Mouse (Mus musculus): ENCODE data around the gene Wnt9b. TPM values are rescaled to one million over a fixed set of nuclear protein-coding genes. Genes with fewer than 3 reads are reported as not detected.

The Wnt9b gene
- polyA plus RNA-seq (2016; fragmentation: Nextera tagmentation; extraction: Ambion mirVana) = 3.5 and 4.3 TPM in 2 replicates

- 0 out of 2 replicates have a peak, but pooled peaks have one; percentile 30 for ATAC-seq (ENCODE audit: insufficient number of reproducible peaks, insufficient read depth, low FRiP score, low TSS enrichment)
- H3K4me1 ChIP-seq = peaks cover 11% of the 10 kb centered on the region
- H3K27me3 ChIP-seq = peaks cover 85% of the 10 kb centered on the region
- no peak within 1 kb of the TSS for H3K27ac ChIP-seq
- peak within 1 kb of the TSS; percentile 87 for H3K4me2 ChIP-seq (replicated peaks)
- H3K36me3 ChIP-seq = no peaks in the 10 kb centered on the region
- no peaks in the 10 kb centered on the region for H3K9me3 ChIP-seq
- WGBS = under 1% methylated on average over 59 of the region's 68 CpGs
- H3K9ac ChIP-seq = peak within 1 kb of the TSS; percentile 38; the same call in 1 of the 2 replicates
- peak within 1 kb of the TSS; percentile 44 for H3K4me3 ChIP-seq
These were observed at the start of gene Wnt9b for GRCm38 (mm10) chr11:103749306-103750089. Wnt9b (minus strand) TSS chr11:103749821.

GRCm38 (mm10) chr11:103789951-103790350, 40.3 kb upstream of the Wnt9b start:
- no peaks in the 10 kb centered on the region for H3K36me3 ChIP-seq
- peaks cover 31% of the 10 kb centered on the region for H3K27me3 ChIP-seq

GRCm38 (mm10) chr11:103780152-103780551, 30.5 kb upstream of the Wnt9b start:
- Histone ChIP-seq H3K36me3 (no peaks in the 10 kb centered on the region), H3K27ac (no peak overlapping the region), H3K9ac (no peak overlapping the region), H3K4me1 (no peaks in the 10 kb centered on the region), H3K4me2 (replicated peaks) (no peak overlapping the region), H3K27me3 (peaks cover 29% of the 10 kb centered on the region), H3K4me3 (no peak overlapping the region), H3K9me3 (no peaks in the 10 kb centered on the region)
- 64% methylated on average over 9 of the region's 9 CpGs for WGBS
- no peak for ATAC-seq (ENCODE audit: insufficient number of reproducible peaks, insufficient read depth, low FRiP score, low TSS enrichment)

More at GRCm38 (mm10) chr11:103789951-103790350, 40.3 kb upstream of the Wnt9b start:
- H3K4me2 ChIP-seq (replicated peaks) = no peak overlapping the region
- no peak overlapping the region for H3K4me3 ChIP-seq
- 71% methylated on average over 5 of the region's 5 CpGs for WGBS
- ATAC-seq (ENCODE audit: insufficient number of reproducible peaks, insufficient read depth, low FRiP score, low TSS enrichment) = no peak
- no peaks in the 10 kb centered on the region for H3K9me3 ChIP-seq
- H3K9ac ChIP-seq = no peak overlapping the region
- H3K27ac ChIP-seq = no peak overlapping the region
- H3K4me1 ChIP-seq = no peaks in the 10 kb centered on the region

- no peak overlapping the region for H3K27ac ChIP-seq
- peaks cover 15% of the 10 kb centered on the region for H3K4me1 ChIP-seq
- 0% methylated on average over 19 of the region's 19 CpGs for WGBS
- H3K9ac ChIP-seq = no peak overlapping the region
- peak overlapping the region; percentile 33 for H3K4me3 ChIP-seq
- peak overlapping the region; percentile 61 for H3K4me2 ChIP-seq (replicated peaks)
- H3K27me3 ChIP-seq = peaks cover 89% of the 10 kb centered on the region
- H3K36me3 ChIP-seq = no peaks in the 10 kb centered on the region
- no peaks in the 10 kb centered on the region for H3K9me3 ChIP-seq
- ATAC-seq (ENCODE audit: insufficient number of reproducible peaks, insufficient read depth, low FRiP score, low TSS enrichment) = no peak
These were observed 24.6 kb upstream of the Wnt9b start for GRCm38 (mm10) chr11:103774228-103774530.

GRCm38 (mm10) chr11:103773387-103774227, 24.0 kb upstream of the Wnt9b start, which contains the start of gene Wnt3:
Wnt3 (plus strand) TSS chr11:103774150.
- Histone ChIP-seq H3K27me3 (peaks cover 92% of the 10 kb centered on the region), H3K4me3 (peak within 1 kb of the TSS; percentile 33), H3K4me1 (peaks cover 15% of the 10 kb centered on the region), H3K4me2 (replicated peaks) (peak within 1 kb of the TSS; percentile 61), H3K9ac (no peak within 1 kb of the TSS), H3K9me3 (no peaks in the 10 kb centered on the region), H3K36me3 (no peaks in the 10 kb centered on the region), H3K27ac (no peak within 1 kb of the TSS)
- WGBS = under 1% methylated on average over 60 of the region's 60 CpGs
- no peak for ATAC-seq (ENCODE audit: insufficient number of reproducible peaks, insufficient read depth, low FRiP score, low TSS enrichment)

- H3K9me3 ChIP-seq = no peaks in the 10 kb centered on the region
- H3K4me3 ChIP-seq = peak overlapping the region; percentile 33
- no peak overlapping the region for H3K27ac ChIP-seq
- H3K27me3 ChIP-seq = peaks cover 97% of the 10 kb centered on the region
- no peaks in the 10 kb centered on the region for H3K36me3 ChIP-seq
- 2% methylated on average over 23 of the region's 23 CpGs for WGBS
- H3K4me2 ChIP-seq (replicated peaks) = peak overlapping the region; percentile 61
- peaks cover 15% of the 10 kb centered on the region for H3K4me1 ChIP-seq
- no peak overlapping the region for H3K9ac ChIP-seq
- ATAC-seq (ENCODE audit: insufficient number of reproducible peaks, insufficient read depth, low FRiP score, low TSS enrichment) = no peak
These were observed 23.1 kb upstream of the Wnt9b start for GRCm38 (mm10) chr11:103772505-103773386.

- no peaks in the 10 kb centered on the region for H3K36me3 ChIP-seq
- peaks cover 15% of the 10 kb centered on the region for H3K4me1 ChIP-seq
- H3K4me3 ChIP-seq = no peak overlapping the region
- H3K9me3 ChIP-seq = no peaks in the 10 kb centered on the region
- no peak overlapping the region for H3K4me2 ChIP-seq (replicated peaks)
- no peak overlapping the region for H3K9ac ChIP-seq
- no peak overlapping the region for H3K27ac ChIP-seq
- WGBS = under 1% methylated on average over 19 of the region's 19 CpGs
- ATAC-seq (ENCODE audit: insufficient number of reproducible peaks, insufficient read depth, low FRiP score, low TSS enrichment) = no peak
- peaks cover 93% of the 10 kb centered on the region for H3K27me3 ChIP-seq
These were observed 21.7 kb upstream of the Wnt9b start for GRCm38 (mm10) chr11:103771160-103771817.

- Histone ChIP-seq H3K27me3 (peaks cover 39% of the 10 kb centered on the region), H3K4me3 (no peak overlapping the region), H3K27ac (no peak overlapping the region), H3K36me3 (no peaks in the 10 kb centered on the region), H3K4me2 (replicated peaks) (no peak overlapping the region), H3K9ac (no peak overlapping the region), H3K9me3 (0 out of 2 replicates have a peak, but pooled peaks cover 2% of the 10 kb centered on the region), H3K4me1 (0 out of 2 replicates have a peak, but pooled peaks cover 3% of the 10 kb centered on the region)
- 6% methylated on average over 5 of the region's 6 CpGs for WGBS
- no peak for ATAC-seq (ENCODE audit: insufficient number of reproducible peaks, insufficient read depth, low FRiP score, low TSS enrichment)
These were observed 16.0 kb upstream of the Wnt9b start for GRCm38 (mm10) chr11:103765556-103766011.

GRCm38 (mm10) chr11:103764601-103765000, 15.0 kb upstream of the Wnt9b start:
- Histone ChIP-seq H3K4me1 (0 out of 2 replicates have a peak, but pooled peaks cover 3% of the 10 kb centered on the region), H3K27ac (no peak overlapping the region), H3K9me3 (0 out of 2 replicates have a peak, but pooled peaks cover 2% of the 10 kb centered on the region)

GRCm38 (mm10) chr11:103763410-103764163, 14.0 kb upstream of the Wnt9b start:
- 31% methylated on average over 10 of the region's 10 CpGs for WGBS

More at GRCm38 (mm10) chr11:103764601-103765000, 15.0 kb upstream of the Wnt9b start:
- Histone ChIP-seq H3K36me3 (no peaks in the 10 kb centered on the region), H3K9ac (no peak overlapping the region), H3K4me3 (no peak overlapping the region), H3K27me3 (peaks cover 29% of the 10 kb centered on the region), H3K4me2 (replicated peaks) (no peak overlapping the region)
- WGBS = 53% methylated on average over 6 of the region's 6 CpGs
- ATAC-seq (ENCODE audit: insufficient number of reproducible peaks, insufficient read depth, low FRiP score, low TSS enrichment) = no peak

More at GRCm38 (mm10) chr11:103763410-103764163, 14.0 kb upstream of the Wnt9b start:
- no peak overlapping the region for H3K27ac ChIP-seq
- H3K4me2 ChIP-seq (replicated peaks) = no peak overlapping the region
- no peak overlapping the region for H3K4me3 ChIP-seq
- peaks cover 23% of the 10 kb centered on the region for H3K27me3 ChIP-seq
- H3K9me3 ChIP-seq = 0 out of 2 replicates have a peak, but pooled peaks cover 2% of the 10 kb centered on the region
- 0 out of 2 replicates have a peak, but pooled peaks cover 3% of the 10 kb centered on the region for H3K4me1 ChIP-seq
- ATAC-seq (ENCODE audit: insufficient number of reproducible peaks, insufficient read depth, low FRiP score, low TSS enrichment) = no peak
- H3K9ac ChIP-seq = no peak overlapping the region
- H3K36me3 ChIP-seq = no peaks in the 10 kb centered on the region
